In genomic region chr6:56480914-56481482, GRCm38 (mm10) we compare ENCODE assay signal across 8 mouse cellular contexts.
DNase-seq lines count a peak whose midpoint lies in the region; ATAC-seq and TF ChIP-seq lines count a peak whose summit lies in the region.

No protein-coding gene starts in this region.

- ATAC-seq in forebrain, embryonic 16.5 days: peak; percentile 78
- ATAC-seq in liver, postnatal 0 days: no peak

- no peak overlapping the region for H3K4me3 ChIP-seq in forebrain, embryonic 16.5 days (replicated peaks; ENCODE audit: low read length)
- no peak overlapping the region for H3K4me3 ChIP-seq in liver, postnatal 0 days (ENCODE audit: low read depth, low read length)

- no peaks in the 10 kb centered on the region for H3K4me1 ChIP-seq in forebrain, embryonic 16.5 days (replicated peaks; ENCODE audit: control insufficient read depth, insufficient read depth, low read length)
- H3K4me1 ChIP-seq in liver, postnatal 0 days (ENCODE audit: insufficient read depth): no peaks in the 10 kb centered on the region

- no peak overlapping the region for H3K9ac ChIP-seq in forebrain, embryonic 16.5 days (replicated peaks; ENCODE audit: low read depth, low read length)
- H3K9ac ChIP-seq in liver, postnatal 0 days (replicated peaks): no peak overlapping the region

- 2% methylated on average over 6 of the region's 6 CpGs for WGBS in forebrain, embryonic 16.5 days
- 2% methylated on average over 6 of the region's 6 CpGs for WGBS in liver, postnatal 0 days (ENCODE audit: insufficient replicate concordance)

- H3K36me3 ChIP-seq in forebrain, embryonic 16.5 days (ENCODE audit: control insufficient read depth, insufficient read depth): no peaks in the 10 kb centered on the region
- H3K36me3 ChIP-seq in liver, postnatal 0 days (replicated peaks; ENCODE audit: insufficient read depth, low read length): no peaks in the 10 kb centered on the region

- TF ChIP-seq EP300 in liver, postnatal 0 days (IDR thresholded peaks at IDR 0.05; ENCODE audit: low read depth): no peak

- no peak overlapping the region for H3K27ac ChIP-seq in forebrain, embryonic 16.5 days (ENCODE audit: low read length)
- no peak overlapping the region for H3K27ac ChIP-seq in liver, postnatal 0 days (ENCODE audit: low read depth)

- TF ChIP-seq CTCF in liver, postnatal 0 days (IDR thresholded peaks at IDR 0.05; ENCODE audit: low read depth): peak; percentile 89

- no peaks in the 10 kb centered on the region for H3K9me3 ChIP-seq in forebrain, embryonic 16.5 days (ENCODE audit: control insufficient read depth, low read length)
- H3K9me3 ChIP-seq in liver, postnatal 0 days (ENCODE audit: low read length): no peaks in the 10 kb centered on the region

- H3K27me3 ChIP-seq in forebrain, embryonic 16.5 days (replicated peaks; ENCODE audit: control insufficient read depth, insufficient read depth, low read length): no peaks in the 10 kb centered on the region
- H3K27me3 ChIP-seq in liver, postnatal 0 days (ENCODE audit: insufficient read depth, low read length): no peaks in the 10 kb centered on the region

- DNase-seq in urinary bladder, postnatal 25 days (ENCODE audit: low spot score): peak; percentile 42
- DNase-seq in urinary bladder, postnatal 10 days (ENCODE audit: low spot score): no peak
- peak; percentile 54 for DNase-seq in cerebellum, adult 11 months
- peak; percentile 75 for DNase-seq in kidney, postnatal 10 days
- DNase-seq in liver, postnatal 0 days: peak; percentile 62
- peak; percentile 36 for DNase-seq in retina, adult 2 months (ENCODE audit: low read depth, low spot score)
- DNase-seq in spleen, postnatal 36 days (ENCODE audit: low spot score in 2 of 2): no peak

- no peak overlapping the region for H3K4me2 ChIP-seq in forebrain, embryonic 16.5 days (ENCODE audit: low read length)
- H3K4me2 ChIP-seq in liver, postnatal 0 days (ENCODE audit: low read depth, low read length): no peak overlapping the region

Comparison
In these comparisons a context has a peak if more than half of its experiments do, and no peak if none do; other contexts are left out.
1. DNase-seq: peak in urinary bladder, postnatal 25 days (single experiment), cerebellum, adult 11 months (single experiment), kidney, postnatal 10 days (single experiment), liver, postnatal 0 days (single experiment) and retina, adult 2 months (single experiment); none in urinary bladder, postnatal 10 days (single experiment) and spleen, postnatal 36 days (0 of 2).